In genomic region chr2:72247819-72248218, GRCm38 (mm10) we compare ENCODE assay signal across 29 mouse cellular contexts. TPM values are rescaled to one million over a fixed set of nuclear protein-coding genes. Genes with fewer than 3 reads are reported as not detected.
DNase-seq lines count a peak whose midpoint lies in the region; ATAC-seq and TF ChIP-seq lines count a peak whose summit lies in the region.
"Had no signal": no experiment of that assay in that cellular context is flagged by ENCODE, and none has a peak within 500 bp of the region (broad histone marks: within the 10 kb centered on the region; RNA-seq: fewer than 3 reads in every experiment).

No protein-coding gene starts in this region.

- H3K9ac ChIP-seq in liver, adult 2 months (ENCODE audit: low read depth, low read length), result no peak overlapping the region
- H3K9ac ChIP-seq in liver, embryonic 12.5 days, result no peak overlapping the region
- H3K9ac ChIP-seq in intestine, embryonic 16.5 days (ENCODE audit: low read depth, low read length), result no peak overlapping the region
- H3K9ac ChIP-seq: embryonic facial prominence, embryonic 12.5 days; forebrain, embryonic 15.5 days; heart, embryonic 12.5 days; hindbrain, embryonic 14.5 days; limb, embryonic 12.5 days; liver, embryonic 13.5 days; midbrain, embryonic 12.5 days; neural tube, embryonic 13.5 days; stomach, embryonic 15.5 days had no signal

- no peaks in the 10 kb centered on the region for H3K79me2 ChIP-seq in liver, adult 2 months (ENCODE audit: control insufficient read depth, insufficient read depth, low read length)

- DNase-seq in kidney, adult 11 months, result peak; percentile 28
- no peak for DNase-seq in kidney, adult 9 months
- peak; percentile 31 for DNase-seq in liver, adult 2 months (ENCODE audit: extremely low read depth, low read depth, low spot score)
- DNase-seq in yolk sac, embryonic 10.5 days (ENCODE audit: low spot score), result peak; percentile 50
- no peak for DNase-seq in cerebellum, postnatal 10 days
- DNase-seq: adrenal gland, postnatal 14 days; cerebellum, adult 11 months; cerebellum, adult 9-10 months; embryo, embryonic 11 days; gastrocnemius, adult 2 months; gastrocnemius, postnatal 36 days; heart, adult 18-20 months; liver, embryonic 13.5 days; lung, adult 2 months; right cerebral cortex, postnatal 14 days; thymus, postnatal 14 days had no signal

- no peaks in the 10 kb centered on the region for H3K27me3 ChIP-seq in liver, adult 2 months (ENCODE audit: control insufficient read depth, insufficient read depth, low read length)
- H3K27me3 ChIP-seq in liver, embryonic 12.5 days (replicated peaks), result no peaks in the 10 kb centered on the region
- H3K27me3 ChIP-seq in intestine, embryonic 16.5 days (replicated peaks; ENCODE audit: control insufficient read depth, insufficient read depth, low read length), result no peaks in the 10 kb centered on the region
- H3K27me3 ChIP-seq: embryonic facial prominence, embryonic 12.5 days; forebrain, embryonic 15.5 days; heart, embryonic 12.5 days; limb, embryonic 12.5 days; liver, embryonic 13.5 days; midbrain, embryonic 12.5 days; stomach, embryonic 15.5 days had no signal

- H3K4me2 ChIP-seq in liver, embryonic 12.5 days, result no peak overlapping the region
- H3K4me2 ChIP-seq in intestine, embryonic 16.5 days (ENCODE audit: low read depth, low read length), result no peak overlapping the region
- H3K4me2 ChIP-seq: embryonic facial prominence, embryonic 12.5 days; forebrain, embryonic 15.5 days; heart, embryonic 12.5 days; hindbrain, embryonic 14.5 days; limb, embryonic 12.5 days; liver, embryonic 13.5 days; midbrain, embryonic 12.5 days; neural tube, embryonic 13.5 days; stomach, embryonic 15.5 days had no signal

- H3K27ac ChIP-seq in liver, adult 2 months (replicated peaks; ENCODE audit: insufficient read depth, low read depth, low read length), result no peak overlapping the region
- H3K27ac ChIP-seq in liver, embryonic 12.5 days, result no peak overlapping the region
- no peak overlapping the region; the same call in 1 of the 2 replicates for H3K27ac ChIP-seq in intestine, embryonic 16.5 days (ENCODE audit: low read length)
- H3K27ac ChIP-seq: embryonic facial prominence, embryonic 12.5 days; forebrain, embryonic 15.5 days; gastrocnemius, adult 2 months; hindbrain, embryonic 14.5 days; layer of hippocampus, adult 2 months; left cerebral cortex, adult 2 months; limb, embryonic 12.5 days; liver, embryonic 13.5 days; midbrain, embryonic 12.5 days; neural tube, embryonic 13.5 days; stomach, embryonic 15.5 days had no signal

- no peak for ATAC-seq in liver, embryonic 12.5 days
- ATAC-seq in intestine, embryonic 16.5 days, result peak; percentile 88
- ATAC-seq: CD4-positive, CD25-positive, alpha-beta regulatory T cell, adult 4 months; forebrain, embryonic 15.5 days had no signal

- TF ChIP-seq POLR2A in liver, adult 2 months (IDR thresholded peaks at IDR 0.05; ENCODE audit: extremely low read depth, insufficient read depth, low read length), result no peak

- no peaks in the 10 kb centered on the region for H3K9me3 ChIP-seq in liver, embryonic 12.5 days (replicated peaks)
- H3K9me3 ChIP-seq in intestine, embryonic 16.5 days (ENCODE audit: control insufficient read depth, low read length), result no peaks in the 10 kb centered on the region
- H3K9me3 ChIP-seq: embryonic facial prominence, embryonic 12.5 days; forebrain, embryonic 15.5 days; heart, embryonic 12.5 days; limb, embryonic 12.5 days; liver, embryonic 13.5 days; midbrain, embryonic 12.5 days; neural tube, embryonic 13.5 days; stomach, embryonic 15.5 days had no signal

- TF ChIP-seq CTCF in liver, adult 2 months (IDR thresholded peaks at IDR 0.05; ENCODE audit: low read depth, low read length), result no peak

- H3K4me1 ChIP-seq in liver, adult 2 months (ENCODE audit: control insufficient read depth, insufficient read depth, low read length), result no peaks in the 10 kb centered on the region
- no peaks in the 10 kb centered on the region for H3K4me1 ChIP-seq in liver, embryonic 12.5 days
- peaks cover 11% of the 10 kb centered on the region for H3K4me1 ChIP-seq in intestine, embryonic 16.5 days (ENCODE audit: control insufficient read depth, insufficient read depth, low read length)
- H3K4me1 ChIP-seq: embryonic facial prominence, embryonic 12.5 days; liver, embryonic 13.5 days; neural tube, embryonic 13.5 days had no signal

- H3K4me3 ChIP-seq in liver, adult 2 months (ENCODE audit: insufficient read depth, low read depth, low read length), result no peak overlapping the region
- no peak overlapping the region for H3K4me3 ChIP-seq in liver, embryonic 12.5 days
- H3K4me3 ChIP-seq in intestine, embryonic 16.5 days (ENCODE audit: low read length), result no peak overlapping the region
- H3K4me3 ChIP-seq: embryonic facial prominence, embryonic 12.5 days; forebrain, embryonic 15.5 days; gastrocnemius, adult 2 months; heart, embryonic 12.5 days; layer of hippocampus, adult 2 months; left cerebral cortex, adult 2 months; limb, embryonic 12.5 days; liver, embryonic 13.5 days; midbrain, embryonic 12.5 days; neural tube, embryonic 13.5 days; stomach, embryonic 15.5 days had no signal

- 75% methylated on average over 6 of the region's 6 CpGs for WGBS in liver, adult 2 months
- 79% methylated on average over 6 of the region's 6 CpGs for WGBS in liver, embryonic 12.5 days (ENCODE audit: insufficient replicate concordance)
- WGBS in intestine, embryonic 16.5 days, result 84% methylated on average over 6 of the region's 6 CpGs

- H3K36me3 ChIP-seq in liver, adult 2 months (ENCODE audit: control insufficient read depth, insufficient read depth, low read length), result peaks cover 73% of the 10 kb centered on the region
- no peaks in the 10 kb centered on the region for H3K36me3 ChIP-seq in liver, embryonic 12.5 days
- H3K36me3 ChIP-seq in intestine, embryonic 16.5 days (ENCODE audit: control insufficient read depth, insufficient read depth, low read length), result no peaks in the 10 kb centered on the region
- H3K36me3 ChIP-seq: embryonic facial prominence, embryonic 12.5 days; forebrain, embryonic 15.5 days; heart, embryonic 12.5 days; limb, embryonic 12.5 days; liver, embryonic 13.5 days; midbrain, embryonic 12.5 days; neural tube, embryonic 13.5 days; stomach, embryonic 15.5 days had no signal

RNA-seq across cellular contexts. Expression of gene Map3k20, which starts 37.6 kb away (rescaled TPM):
- 11.8 TPM in 2 replicates for total RNA-seq in liver, adult 2 months (2014; rRNA removed)
- 4.5 and 4.6 TPM in 2 replicates for polyA plus RNA-seq in liver, adult 2 months (2012; rRNA removed)
- 9.0 and 9.4 TPM in 2 replicates for polyA plus RNA-seq in liver, embryonic 12.5 days (2016; fragmentation: Nextera tagmentation; extraction: Ambion mirVana)
- polyA plus RNA-seq in intestine, embryonic 16.5 days (2015; fragmentation: Nextera tagmentation; extraction: Ambion mirVana), result 13.8 and 14.8 TPM in 2 replicates

Comparison
In these comparisons a context has a peak if more than half of its experiments do, and no peak if none do; other contexts are left out.
1. DNase-seq: peak in kidney, adult 11 months (single experiment), liver, adult 2 months (single experiment) and yolk sac, embryonic 10.5 days (single experiment); none in kidney, adult 9 months (single experiment) and cerebellum, postnatal 10 days (0 of 2).